Mouse (Mus musculus) lung, adult 10 weeks (tissue): ENCODE data around the gene Enoph1. TPM values are rescaled to one million over a fixed set of nuclear protein-coding genes. Genes with fewer than 3 reads are reported as not detected.

Source experiments
- polyA plus RNA-seq: library from polyadenylated mRNA; stranded (reverse); fragments of 350-450 nt; fragmentation: Illumina TruSeq; extraction: RNeasy Lipid Tissue Mini Kit (QIAGEN cat#74804); gene quantifications from one replicate; pipeline ENCODE4 v1.2.3, GENCODE M21; 2014; ENCODE audit warnings: low read depth, low replicate concordance; ENCODE audit not compliant: insufficient read depth

Enoph1 gene
- 16.0 TPM for polyA plus RNA-seq

DNA sequence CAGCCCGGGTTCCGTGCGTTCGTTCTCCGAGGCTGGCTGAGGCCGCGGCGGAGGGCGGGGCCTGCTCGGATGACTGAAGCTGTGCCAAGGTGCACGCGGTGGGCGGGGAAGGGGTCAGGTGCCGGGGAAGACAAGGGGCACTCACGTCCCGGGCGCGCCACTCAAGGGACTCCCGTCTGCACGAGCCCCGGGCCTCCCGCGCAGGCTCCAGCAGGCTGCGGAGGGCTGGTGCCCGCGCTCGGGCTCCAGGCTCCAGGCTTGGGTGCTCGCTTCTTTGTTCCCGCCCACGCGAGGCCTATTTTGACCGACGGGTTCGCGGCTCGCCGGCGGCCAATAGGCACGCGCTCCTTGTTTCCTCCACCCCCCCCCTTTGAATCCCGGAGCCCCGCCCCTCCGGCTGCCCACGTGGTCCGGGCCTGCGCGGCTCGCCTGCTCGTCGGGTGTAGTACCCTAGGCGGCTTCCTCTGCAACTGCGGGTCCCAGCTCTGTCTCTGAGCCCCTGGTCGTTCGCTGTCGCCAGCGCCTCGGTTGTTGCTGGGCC lies at the start of gene Enoph1, which contains the start of gene Hnrnpdl:
TSS of gene Enoph1 (plus strand) at position 384 of the 541 bp plus-strand sequence.
TSS of gene Hnrnpdl (minus strand) at position 63 of the 541 bp plus-strand sequence.

Other genes starting within 250 kb of the Enoph1 start
- gene Vamp9, start 133.7 kb upstream of the Enoph1 start, polyA plus RNA-seq = not detected
- 69.5 TPM for gene Hnrnpd, start 61.0 kb upstream of the Enoph1 start, polyA plus RNA-seq
- gene 4930524J08Rik, start 60.9 kb upstream of the Enoph1 start, polyA plus RNA-seq = 0.49 TPM
- gene Hnrnpdl, start 321 bp upstream of the Enoph1 start, polyA plus RNA-seq = 77.1 TPM
- gene Tmem150c, start 119.8 kb downstream of the Enoph1 start, polyA plus RNA-seq = 2.3 TPM